Mouse (Mus musculus) heart, adult 2 months (tissue): ENCODE data around the gene Atp5mpl.

Source experiments
- CTCF ChIP-seq: fragments of 200-600 bp; IDR thresholded peaks from 2 replicates; pipeline ENCODE4 v1.8.1; 2022; ENCODE audit warnings: antibody characterized with exemption, mild to moderate bottlenecking, moderate library complexity
- POLR2A ChIP-seq: fragments of 200-500 bp; IDR thresholded peaks from 2 replicates; pipeline ENCODE4 v1.6.1; 2011; ENCODE audit warnings: mild to moderate bottlenecking, low read depth, low read length, control low read depth; ENCODE audit not compliant: insufficient read depth

DNA sequence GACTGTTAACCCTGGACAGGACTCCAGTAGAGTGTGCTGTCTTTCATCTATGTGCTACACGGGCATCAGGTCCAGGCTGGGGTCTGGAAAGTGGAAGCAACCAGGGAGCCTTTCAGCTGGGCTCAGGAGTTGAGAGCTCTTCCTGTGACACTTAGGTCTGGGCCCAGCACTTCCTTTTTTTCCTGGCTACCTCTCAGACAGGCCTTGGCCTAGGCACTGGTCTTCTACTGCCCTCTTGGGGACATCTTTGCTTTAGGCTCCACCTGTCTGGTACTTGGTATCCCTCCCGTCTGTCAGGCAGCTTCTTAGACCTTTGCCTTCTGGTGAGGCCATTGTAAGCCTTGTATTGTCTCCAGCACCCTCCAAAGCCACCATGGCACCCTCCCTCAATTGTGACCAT lies 20.1 kb downstream of the Atp5mpl start:
- TF ChIP-seq CTCF, result peak; percentile 97
- TF ChIP-seq POLR2A, result no peak
